Mouse (Mus musculus): ENCODE data around the gene Lrrc2. TPM values are rescaled to one million over a fixed set of nuclear protein-coding genes. Genes with fewer than 3 reads are reported as not detected.
A peak's percentile ranks its signal among the peaks of the same experiment; 100 is the strongest.

Gene Lrrc2
- total RNA-seq (2015) (0.35 TPM in 1 of 2 replicates, not detected in the other), total RNA-seq (2017) (not detected in 2 replicates)

- peak; percentile 9; the same call in 1 of the 2 replicates for ATAC-seq (replicated peaks; ENCODE audit: poor library complexity)
These were observed at the start of gene Lrrc2 for GRCm38 (mm10) chr9:110951397-110951796. Gene Lrrc2, plus strand, starts transcription at chr9:110951545.

DNA sequence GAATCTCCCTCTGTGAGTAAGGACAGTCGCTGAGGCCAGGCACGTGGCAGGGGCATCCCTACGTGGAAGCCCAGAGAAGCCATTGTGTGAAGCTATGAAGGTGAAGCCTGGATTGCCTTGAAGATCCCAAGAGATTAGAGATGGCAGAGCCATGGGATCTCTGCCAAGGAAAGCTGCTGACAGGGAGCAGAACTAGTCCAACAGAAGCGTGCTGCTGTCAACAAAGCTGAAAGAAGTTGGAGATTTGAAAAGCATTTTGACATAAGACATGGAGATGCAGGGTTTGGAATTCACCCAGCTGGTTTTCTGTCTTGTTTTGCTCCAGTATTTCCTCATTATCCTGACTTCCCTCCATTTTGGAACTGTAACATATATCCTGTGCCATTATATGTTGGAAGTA, 49.1 kb upstream of the Lrrc2 start:
- ATAC-seq (replicated peaks; ENCODE audit: poor library complexity) = no peak

GRCm38 (mm10) chr9:110907201-110907837, 44.0 kb upstream of the Lrrc2 start:
- no peak for ATAC-seq (replicated peaks; ENCODE audit: poor library complexity)

DNA sequence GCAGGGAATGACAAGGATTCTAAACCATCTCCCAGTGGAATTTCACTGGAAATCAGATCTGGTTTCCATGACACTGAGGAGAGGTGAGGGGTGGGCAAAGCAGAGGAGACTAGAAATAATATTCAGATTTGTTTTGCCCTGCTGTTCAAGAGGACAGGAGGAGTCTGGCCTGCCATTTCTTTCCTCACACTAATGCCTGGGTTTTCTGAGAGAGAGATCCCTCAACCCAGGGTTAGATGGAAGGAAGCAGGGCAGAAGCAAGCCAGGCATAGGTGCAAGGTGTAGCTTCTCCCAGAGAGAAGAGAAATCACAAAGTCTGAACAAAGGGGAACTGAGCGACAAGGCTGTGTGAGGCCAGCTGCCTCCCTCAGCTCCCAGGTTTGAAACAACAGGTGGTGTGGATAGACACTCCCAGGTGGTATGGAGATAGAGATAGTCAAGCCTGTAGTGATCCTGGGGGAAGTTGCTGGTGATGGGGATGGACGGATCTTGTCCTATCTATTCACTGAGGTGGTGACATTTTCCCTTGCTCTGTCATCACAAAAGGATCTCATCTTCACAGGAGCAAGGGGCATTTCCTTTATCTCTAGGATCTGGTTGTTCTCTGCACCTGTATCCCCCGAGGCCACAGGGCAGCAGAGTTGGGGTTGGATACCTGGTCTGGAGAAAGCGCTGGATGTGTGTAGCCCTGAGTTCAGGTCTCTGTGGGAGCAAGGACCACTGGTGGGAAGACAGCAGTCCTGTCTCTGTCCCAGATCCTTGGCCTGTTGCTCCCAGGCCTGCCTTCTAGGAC, 43.3 kb upstream of the Lrrc2 start:
- ATAC-seq (replicated peaks; ENCODE audit: poor library complexity) = no peak

DNA sequence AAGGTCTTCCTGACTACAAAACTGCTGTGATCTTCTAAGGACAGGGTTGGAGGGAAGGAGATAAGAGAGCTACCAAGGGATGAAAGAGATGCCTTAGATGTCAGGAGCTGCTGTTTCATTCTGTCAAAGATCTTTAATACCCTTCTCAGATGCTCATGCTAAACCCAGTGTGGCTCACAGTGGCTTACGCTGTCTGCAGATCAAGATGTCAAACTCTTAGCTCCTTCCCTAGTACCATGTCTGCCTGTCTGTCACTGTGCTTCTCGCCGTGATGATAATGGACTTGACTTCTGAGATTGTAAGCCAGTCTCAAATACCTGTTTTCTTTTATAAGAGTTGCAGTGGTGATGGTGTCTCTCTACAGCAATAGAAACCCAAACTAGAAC, 42.7 kb upstream of the Lrrc2 start:
- no peak for ATAC-seq (replicated peaks; ENCODE audit: poor library complexity)

GRCm38 (mm10) chr9:110909371-110909967, 41.9 kb upstream of the Lrrc2 start:
- ATAC-seq (replicated peaks; ENCODE audit: poor library complexity) = no peak

DNA sequence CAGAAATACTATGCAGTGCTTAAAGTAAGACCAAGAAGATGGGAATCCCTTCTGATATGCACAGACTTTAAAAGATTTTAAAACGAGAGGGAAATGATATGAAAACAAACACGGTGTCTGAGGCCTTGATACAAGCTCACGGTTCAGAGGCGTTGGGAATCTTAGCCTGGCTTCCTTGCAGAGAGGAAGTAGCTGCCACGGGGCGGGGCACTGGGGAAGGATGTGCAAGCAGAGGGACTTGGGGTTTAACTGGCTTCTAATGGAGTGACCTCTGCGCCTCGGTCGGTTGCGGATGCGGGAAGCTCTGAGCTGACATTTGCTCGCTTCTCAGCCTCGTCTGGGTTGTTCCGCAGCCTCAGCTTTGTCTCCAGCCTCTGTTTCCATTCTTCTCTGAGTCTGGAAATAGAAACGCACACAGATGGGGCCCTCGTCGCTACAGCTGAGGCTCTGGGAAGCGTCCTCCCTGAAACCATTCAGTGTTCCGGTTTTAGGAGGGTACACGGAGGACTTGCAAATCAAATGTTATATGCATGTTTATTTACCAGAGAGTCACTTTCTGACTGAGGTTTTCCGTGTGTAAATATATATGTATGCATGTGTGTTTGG, 36.6 kb upstream of the Lrrc2 start:
- ATAC-seq (replicated peaks; ENCODE audit: poor library complexity) = no peak

DNA sequence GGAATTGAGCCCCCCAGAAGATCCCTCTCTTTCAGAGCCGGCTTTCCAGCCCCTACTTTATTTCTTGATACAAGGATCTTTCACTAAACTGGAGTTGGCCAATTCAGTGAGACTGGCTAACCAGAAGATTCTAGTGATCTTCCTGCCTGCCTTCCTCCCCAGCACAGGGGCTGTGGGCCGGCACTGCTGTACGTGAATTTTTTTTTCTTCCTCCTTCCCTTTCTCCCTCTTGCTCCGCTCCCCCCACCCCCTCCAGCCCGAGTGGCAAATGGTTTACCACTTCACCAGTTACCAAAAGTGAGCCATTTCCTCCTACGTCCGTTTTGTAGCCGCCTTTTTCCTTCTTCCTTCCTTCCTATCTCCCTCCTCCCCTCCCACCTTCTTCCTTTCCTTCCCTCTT, 35.9 kb upstream of the Lrrc2 start:
- ATAC-seq (replicated peaks; ENCODE audit: poor library complexity) = peak; percentile 42

DNA sequence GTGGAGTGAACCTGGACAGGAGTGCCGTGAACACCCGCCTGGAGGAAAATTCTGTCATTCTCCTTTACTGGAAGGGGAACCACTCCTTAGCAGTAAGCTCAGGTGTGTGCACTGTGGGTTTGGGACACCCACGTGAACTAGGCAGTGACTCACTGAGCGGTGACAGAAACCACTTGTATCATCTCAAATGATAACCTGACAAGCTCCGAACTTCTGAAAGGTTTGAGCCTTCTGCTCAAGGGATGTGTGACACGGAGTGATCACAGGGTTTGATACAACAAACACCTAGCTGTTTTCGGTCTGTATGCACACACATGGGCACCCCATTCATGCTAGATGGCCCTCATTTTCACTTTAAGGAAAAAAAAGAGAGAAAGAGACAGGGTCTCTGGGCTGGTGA, 34.6 kb upstream of the Lrrc2 start, which contains the start of gene Fam240a:
TSS of gene Fam240a (minus strand) at position 76 of the 400 bp plus-strand sequence.
- no peak for ATAC-seq (replicated peaks; ENCODE audit: poor library complexity)

DNA sequence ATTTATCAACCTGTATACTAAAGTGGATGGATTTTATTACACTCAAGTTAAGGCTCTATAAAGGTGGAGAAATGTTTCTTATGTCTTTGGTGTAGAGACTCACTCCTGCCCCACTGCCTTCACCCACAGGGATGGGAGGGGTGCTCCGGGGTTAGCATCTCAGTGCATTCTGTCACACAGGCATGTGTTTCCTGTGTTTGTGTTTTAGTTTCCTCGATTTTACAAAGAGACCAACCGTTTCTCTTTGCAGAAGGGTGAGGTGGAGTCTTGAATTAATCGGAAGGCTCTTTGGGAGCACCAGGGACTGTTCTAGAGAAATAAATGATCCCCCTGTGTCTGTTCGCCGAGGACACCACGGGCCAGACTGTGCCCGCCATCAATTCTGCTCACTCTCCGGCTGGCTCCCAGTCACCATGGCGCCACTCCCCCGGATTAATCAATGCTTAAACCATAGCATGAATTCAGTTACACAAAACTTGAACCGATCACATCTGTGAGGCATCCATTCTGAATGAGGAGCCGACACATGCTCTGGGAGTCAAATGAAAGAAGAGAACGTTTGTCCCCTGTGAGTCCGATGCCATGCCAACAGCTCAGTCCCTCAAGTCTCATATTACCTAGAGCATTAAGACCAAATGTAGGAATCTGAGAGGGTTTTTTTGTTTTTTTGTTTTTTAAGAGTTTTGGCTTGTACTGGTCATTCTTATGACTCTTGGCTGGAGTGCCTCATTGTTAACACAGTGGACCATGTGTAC, 30.5 kb upstream of the Lrrc2 start:
- no peak for ATAC-seq (replicated peaks; ENCODE audit: poor library complexity)

DNA sequence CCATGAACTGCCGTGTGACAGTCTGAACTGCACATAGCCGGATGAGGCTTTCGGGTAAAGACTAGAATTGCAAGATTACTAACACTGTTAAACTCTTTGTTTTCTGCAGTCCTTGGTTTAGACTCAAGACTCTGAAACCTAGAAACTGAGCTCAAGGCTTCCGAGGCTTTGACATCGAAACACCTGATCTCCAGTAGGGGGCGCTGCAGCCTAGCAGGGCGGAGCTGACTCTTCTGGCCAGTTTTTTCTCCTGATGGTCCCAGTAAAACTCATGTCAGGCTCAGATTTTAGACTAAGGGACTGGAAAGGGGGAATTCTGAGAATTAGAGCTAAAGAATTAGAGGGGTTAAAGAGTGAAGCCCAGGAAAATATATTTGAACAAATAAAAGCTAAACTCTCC, 28.6 kb upstream of the Lrrc2 start:
- peak; percentile 76 for ATAC-seq (replicated peaks; ENCODE audit: poor library complexity)

DNA sequence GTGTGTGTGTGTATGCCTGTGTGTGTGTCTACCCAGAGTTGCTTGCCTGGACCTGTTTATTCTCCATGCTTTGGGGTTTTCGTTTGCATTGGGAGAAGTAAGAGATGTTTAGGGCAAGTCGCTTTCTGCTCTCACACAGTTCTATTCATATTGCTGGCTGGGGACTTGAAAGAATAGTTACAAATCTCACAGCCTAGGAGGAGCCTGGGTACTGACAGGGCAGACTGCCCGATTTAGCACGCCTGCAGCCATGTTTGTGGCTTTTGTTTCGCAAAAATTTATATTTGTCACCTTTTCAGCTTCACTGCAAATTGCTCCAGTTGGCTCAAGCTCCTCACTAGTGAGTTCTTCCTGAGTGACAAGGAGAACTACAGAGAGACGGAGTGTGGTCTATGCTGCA, 19.8 kb upstream of the Lrrc2 start:
- ATAC-seq (replicated peaks; ENCODE audit: poor library complexity) = no peak

- no peak for ATAC-seq (replicated peaks; ENCODE audit: poor library complexity)
These were observed 17.4 kb upstream of the Lrrc2 start for GRCm38 (mm10) chr9:110933850-110934437.

DNA sequence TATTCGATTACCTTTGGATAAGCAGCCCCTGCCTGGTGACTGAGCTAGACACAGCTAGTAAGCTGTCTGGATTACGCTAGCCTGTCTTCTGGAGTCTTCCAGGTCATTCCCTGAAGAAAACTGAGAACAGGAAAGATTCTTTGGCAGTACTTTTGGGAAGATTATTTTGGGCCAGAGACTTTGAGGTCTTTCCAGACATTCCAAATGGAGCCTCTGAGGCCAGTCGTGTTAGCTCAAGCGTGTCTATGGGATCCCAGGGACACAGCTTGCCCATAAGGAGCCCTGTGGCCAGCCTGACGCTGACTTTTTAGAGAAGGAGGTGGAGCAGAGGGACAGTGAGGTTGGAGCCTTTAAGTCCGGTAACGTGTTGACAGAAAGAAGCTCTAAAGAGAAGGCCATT, 15.4 kb upstream of the Lrrc2 start:
- no peak for ATAC-seq (replicated peaks; ENCODE audit: poor library complexity)

- ATAC-seq (replicated peaks; ENCODE audit: poor library complexity) = no peak
These were observed 13.5 kb upstream of the Lrrc2 start for GRCm38 (mm10) chr9:110937506-110938490.

GRCm38 (mm10) chr9:110944265-110944664, 7.1 kb upstream of the Lrrc2 start:
- peak; percentile 70 for ATAC-seq (replicated peaks; ENCODE audit: poor library complexity)

DNA sequence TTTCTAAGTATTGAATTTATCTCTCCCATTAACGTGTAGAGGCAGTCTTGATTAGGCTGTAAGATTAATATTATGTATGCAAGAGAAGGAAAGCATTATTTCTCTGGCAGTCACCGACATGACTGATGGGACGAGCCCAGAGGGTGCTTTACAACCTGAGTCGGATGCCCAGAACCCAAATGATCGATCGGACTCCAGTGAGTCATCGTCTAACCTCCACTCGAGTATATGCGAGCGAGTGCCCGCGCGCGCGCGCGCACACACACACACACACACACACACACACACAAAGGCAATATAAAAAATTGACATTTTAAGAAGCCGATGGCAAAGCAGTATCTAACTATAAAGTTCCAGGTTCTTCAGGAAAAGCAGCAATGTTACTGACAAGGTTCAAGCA, 6.0 kb upstream of the Lrrc2 start:
- ATAC-seq (replicated peaks; ENCODE audit: poor library complexity) = no peak

GRCm38 (mm10) chr9:110945926-110946325, 5.4 kb upstream of the Lrrc2 start, which contains the start of gene Tdgf1:
Gene Tdgf1, minus strand, starts transcription at chr9:110946158.
- ATAC-seq (replicated peaks; ENCODE audit: poor library complexity) = no peak

- ATAC-seq (replicated peaks; ENCODE audit: poor library complexity) = 0 out of 2 replicates have a peak, but pooled peaks have one; percentile 27
These were observed 4.7 kb upstream of the Lrrc2 start for GRCm38 (mm10) chr9:110946548-110947044.
